Mouse (Mus musculus) G1E-ER4 (cell line): ENCODE results near the gene Cd5. TPM values are rescaled to one million over a fixed set of nuclear protein-coding genes. Genes with fewer than 3 reads are reported as not detected.

Experiments
- GATA1 ChIP-seq: IDR thresholded peaks from one replicate; pipeline ENCODE4 v1.8.0; 2012; ENCODE audit warnings: low read length, inconsistent platforms
- polyA plus RNA-seq: library from polyadenylated mRNA; stranded (reverse); fragments of >175 nt; gene quantifications from 2 replicates; pipeline ENCODE4 v1.2.3, GENCODE M21; 2012

Cd5 gene
- polyA plus RNA-seq, 1 experiment: not detected

DNA sequence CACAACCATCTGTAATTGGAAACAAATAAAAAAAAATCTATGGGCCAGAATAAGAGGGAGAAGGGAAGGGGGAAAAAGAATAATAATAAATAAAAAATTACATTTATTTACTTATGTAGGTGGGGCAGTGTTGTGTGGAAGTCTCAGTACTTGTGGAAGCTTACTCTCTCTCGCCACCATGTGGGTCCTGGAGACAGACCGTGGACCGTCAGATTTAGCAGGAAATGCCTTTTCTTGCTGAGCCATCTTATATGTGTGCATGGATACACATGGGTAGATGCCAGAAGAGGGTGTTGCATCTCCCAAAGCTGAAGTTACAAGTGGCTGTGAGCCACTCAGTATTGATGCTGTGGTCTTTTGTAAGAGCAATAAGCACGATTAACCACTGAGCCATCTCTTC is 57.2 kb downstream of the Cd5 start:
- TF ChIP-seq GATA1: no peak

- no peak for TF ChIP-seq GATA1
Observed at GRCm38 (mm10) chr19:10678772-10679067, 60.1 kb downstream of the Cd5 start.

DNA sequence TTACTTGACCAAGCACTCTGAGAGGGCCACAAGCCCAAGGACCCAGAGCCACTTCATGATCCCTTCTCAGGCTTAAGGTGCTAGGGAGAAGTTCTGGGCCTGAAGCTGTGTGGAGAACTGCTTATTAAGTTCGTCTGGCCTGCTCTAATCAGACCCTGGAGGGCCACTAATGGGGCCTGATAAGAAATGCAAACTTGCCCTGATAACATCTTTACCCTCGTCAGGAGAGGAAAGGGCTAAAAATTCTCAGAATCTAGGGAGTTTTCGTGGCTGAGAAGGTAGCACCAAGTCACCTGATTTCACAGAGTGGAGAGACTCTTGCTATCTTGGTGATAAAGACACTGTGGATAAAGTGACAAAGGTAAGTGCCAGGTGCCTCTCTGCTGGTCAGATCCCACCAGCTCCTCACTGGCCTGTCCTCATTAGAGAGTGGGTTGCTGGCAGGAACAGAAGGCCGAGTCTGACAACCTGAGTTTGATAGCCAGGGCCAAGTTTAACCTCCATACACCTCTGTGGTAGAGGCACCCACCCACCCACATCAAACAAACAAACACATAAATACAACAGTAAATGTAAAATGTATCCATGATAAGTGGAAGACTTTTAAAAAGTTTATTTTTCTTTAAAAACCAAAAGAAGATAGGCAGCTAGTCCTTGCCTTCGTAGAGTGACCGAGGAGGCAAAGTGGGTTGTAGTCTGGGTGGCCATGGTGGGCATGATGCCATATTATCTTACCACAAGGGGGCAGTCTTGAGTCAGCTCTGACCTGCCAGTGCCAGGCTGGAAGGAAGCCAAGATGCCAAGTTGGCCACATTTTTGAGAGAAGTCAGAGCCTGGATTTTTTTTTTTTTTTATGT is 60.7 kb downstream of the Cd5 start, which contains the start of gene Pga5:
TSS of gene Pga5 (minus strand) at position 157 of the 857 bp plus-strand sequence.
- peak; percentile 30 for TF ChIP-seq GATA1

GRCm38 (mm10) chr19:10676656-10677055 is 62.1 kb downstream of the Cd5 start:
- TF ChIP-seq GATA1: no peak

DNA sequence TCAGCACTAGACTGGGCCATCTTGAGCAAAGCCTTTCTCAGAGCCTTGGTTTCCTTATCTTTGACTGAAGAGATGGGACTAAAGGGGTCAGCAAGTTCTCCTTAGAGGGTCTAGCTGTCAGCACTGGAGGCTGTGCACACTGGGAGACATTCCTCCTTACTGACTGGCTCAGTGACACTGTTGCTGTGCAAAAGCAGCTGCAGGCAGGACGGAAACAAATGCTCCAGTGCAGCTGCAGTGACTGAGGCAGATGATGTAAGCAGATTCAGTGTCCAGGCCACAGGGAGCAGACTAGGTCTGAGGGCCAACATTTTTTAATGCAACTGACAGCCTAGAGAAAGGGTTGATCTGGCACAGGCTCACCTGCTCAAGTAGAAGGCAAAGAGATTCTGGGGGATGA is 65.5 kb downstream of the Cd5 start:
- no peak for TF ChIP-seq GATA1

DNA sequence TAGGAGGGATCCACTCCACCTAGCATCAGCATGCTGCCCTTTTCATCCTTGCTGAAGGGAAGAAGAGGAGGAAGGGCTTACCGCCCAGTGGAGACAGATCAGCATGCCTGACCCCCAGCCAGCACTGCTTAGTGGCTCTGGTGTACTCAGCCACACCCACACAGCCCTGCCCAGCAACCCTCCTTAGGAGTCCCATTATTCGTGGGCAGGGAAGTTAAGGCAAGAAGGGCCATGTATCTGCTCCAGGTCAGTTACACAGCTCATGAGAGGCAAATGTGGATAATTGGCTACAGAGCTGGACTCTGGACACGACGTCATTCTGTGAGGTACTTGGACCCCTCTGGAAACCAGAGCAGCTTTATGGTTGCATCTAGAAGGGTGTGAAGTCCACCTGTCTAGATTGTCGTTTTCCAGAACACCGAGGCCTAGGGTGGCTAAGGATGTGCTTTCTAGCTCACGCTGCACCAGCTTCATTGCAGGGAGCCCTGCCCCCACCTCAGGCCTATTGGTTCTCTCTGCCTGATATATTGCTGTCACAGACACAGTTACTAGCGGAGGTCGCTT is 66.9 kb downstream of the Cd5 start:
- TF ChIP-seq GATA1: no peak

GRCm38 (mm10) chr19:10671319-10671718 is 67.5 kb downstream of the Cd5 start:
- TF ChIP-seq GATA1: no peak

Other genes with a start within 250 kb of the Cd5 start
- 29.9 and 62.4 TPM in 2 replicates for gene Cpsf7, start 213.7 kb downstream of the Cd5 start, polyA plus RNA-seq
- 5.0 and 5.7 TPM in 2 replicates for gene Sdhaf2, start 212.9 kb downstream of the Cd5 start, polyA plus RNA-seq
- gene Tmem216, start 182.8 kb downstream of the Cd5 start, polyA plus RNA-seq: 0.81 and 1.8 TPM in 2 replicates
- gene Cyb561a3, start 161.8 kb downstream of the Cd5 start, polyA plus RNA-seq: 7.4 and 8.4 TPM in 2 replicates
- 4.4 and 5.6 TPM in 2 replicates for gene Tmem138, start 161.6 kb downstream of the Cd5 start, polyA plus RNA-seq
- gene Ddb1, start 133.7 kb downstream of the Cd5 start, polyA plus RNA-seq: 21.0 and 21.3 TPM in 2 replicates
- gene Tkfc, start 133.3 kb downstream of the Cd5 start, polyA plus RNA-seq: 2.5 and 6.5 TPM in 2 replicates
- 0.18 and 0.25 TPM in 2 replicates for gene Vwce, start 104.8 kb downstream of the Cd5 start, polyA plus RNA-seq
- gene Pga5, start 60.9 kb downstream of the Cd5 start, polyA plus RNA-seq: not detected in 2 replicates
- gene Vps37c, start 50.3 kb downstream of the Cd5 start, polyA plus RNA-seq: 37.6 and 43.0 TPM in 2 replicates
- gene Cd6, start 91.1 kb upstream of the Cd5 start, polyA plus RNA-seq: not detected in 2 replicates
- gene Slc15a3, start 100.7 kb upstream of the Cd5 start, polyA plus RNA-seq: not detected in 2 replicates
- 0.01 TPM in 1 of 2 replicates, not detected in the other for gene Tmem132a, start 130.9 kb upstream of the Cd5 start, polyA plus RNA-seq
- 23.2 and 23.8 TPM in 2 replicates for gene Tmem109, start 143.0 kb upstream of the Cd5 start, polyA plus RNA-seq
- 97.6 and 136 TPM in 2 replicates for gene Prpf19, start 156.2 kb upstream of the Cd5 start, polyA plus RNA-seq
- not detected in 2 replicates for gene Zp1, start 181.6 kb upstream of the Cd5 start, polyA plus RNA-seq
- gene Ptgdr2, start 198.2 kb upstream of the Cd5 start, polyA plus RNA-seq: not detected in 2 replicates
- gene Ccdc86, start 210.3 kb upstream of the Cd5 start, polyA plus RNA-seq: 66.2 and 72.8 TPM in 2 replicates
- gene Ms4a10, start 235.7 kb upstream of the Cd5 start, polyA plus RNA-seq: not detected in 2 replicates